Mouse (Mus musculus): ENCODE data around the gene Slc6a1. TPM values are rescaled to one million over a fixed set of nuclear protein-coding genes. Genes with fewer than 3 reads are reported as not detected.

Gene Slc6a1
- polyA plus RNA-seq, 1 experiment from 2014 or later: not detected

- peak; percentile 42; the same call in 1 of the 2 replicates for ATAC-seq
- Histone ChIP-seq H3K9ac (ENCODE audit: low read depth, low read length) (no peak overlapping the region), H3K4me1 (replicated peaks; ENCODE audit: control insufficient read depth, insufficient read depth, low read length) (0 out of 2 replicates have a peak, but pooled peaks cover 2% of the 10 kb centered on the region), H3K4me3 (ENCODE audit: low read depth, low read length) (no peak overlapping the region), H3K4me2 (replicated peaks; ENCODE audit: low read depth) (no peak overlapping the region), H3K27me3 (replicated peaks; ENCODE audit: control insufficient read depth, insufficient read depth, low read length) (no peaks in the 10 kb centered on the region), H3K27ac (ENCODE audit: low read depth, low read length) (no peak overlapping the region), H3K9me3 (ENCODE audit: control insufficient read depth) (no peaks in the 10 kb centered on the region), H3K36me3 (ENCODE audit: control insufficient read depth, insufficient read depth) (no peaks in the 10 kb centered on the region)
- TF ChIP-seq CTCF (IDR thresholded peaks at IDR 0.05; ENCODE audit: low read depth): no peak
- WGBS: 28% methylated on average over 10 of the region's 10 CpGs
Observed at GRCm38 (mm10) chr6:114297260-114298002, 15.0 kb downstream of the Slc6a1 start.

- H3K9ac ChIP-seq (ENCODE audit: low read depth, low read length): no peak overlapping the region
- H3K4me1 ChIP-seq (replicated peaks; ENCODE audit: control insufficient read depth, insufficient read depth, low read length): 0 out of 2 replicates have a peak, but pooled peaks cover 2% of the 10 kb centered on the region
- ATAC-seq: no peak
- H3K27ac ChIP-seq (ENCODE audit: low read depth, low read length): no peak overlapping the region
- no peaks in the 10 kb centered on the region for H3K36me3 ChIP-seq (ENCODE audit: control insufficient read depth, insufficient read depth)
- no peaks in the 10 kb centered on the region for H3K27me3 ChIP-seq (replicated peaks; ENCODE audit: control insufficient read depth, insufficient read depth, low read length)
- WGBS: 92% methylated on average over 5 of the region's 5 CpGs
- H3K4me3 ChIP-seq (ENCODE audit: low read depth, low read length): no peak overlapping the region
- TF ChIP-seq CTCF (IDR thresholded peaks at IDR 0.05; ENCODE audit: low read depth): no peak
- H3K9me3 ChIP-seq (ENCODE audit: control insufficient read depth): no peaks in the 10 kb centered on the region
- no peak overlapping the region for H3K4me2 ChIP-seq (replicated peaks; ENCODE audit: low read depth)
Observed at GRCm38 (mm10) chr6:114299699-114300098, 17.3 kb downstream of the Slc6a1 start.

GRCm38 (mm10) chr6:114300737-114301136 lies 18.3 kb downstream of the Slc6a1 start:
- H3K4me3 ChIP-seq (ENCODE audit: low read depth, low read length): no peak overlapping the region
- no peak for TF ChIP-seq CTCF (IDR thresholded peaks at IDR 0.05; ENCODE audit: low read depth)

GRCm38 (mm10) chr6:114304668-114305067 lies 22.2 kb downstream of the Slc6a1 start:
- H3K4me2 ChIP-seq (replicated peaks; ENCODE audit: low read depth): no peak overlapping the region
- ATAC-seq: no peak
- no peak overlapping the region for H3K4me3 ChIP-seq (ENCODE audit: low read depth, low read length)
- no peaks in the 10 kb centered on the region for H3K9me3 ChIP-seq (ENCODE audit: control insufficient read depth)
- TF ChIP-seq CTCF (IDR thresholded peaks at IDR 0.05; ENCODE audit: low read depth): no peak
- H3K27ac ChIP-seq (ENCODE audit: low read depth, low read length): no peak overlapping the region
- H3K36me3 ChIP-seq (ENCODE audit: control insufficient read depth, insufficient read depth): no peaks in the 10 kb centered on the region
- 82% methylated on average over 6 of the region's 6 CpGs for WGBS
- no peaks in the 10 kb centered on the region for H3K27me3 ChIP-seq (replicated peaks; ENCODE audit: control insufficient read depth, insufficient read depth, low read length)
- no peak overlapping the region for H3K9ac ChIP-seq (ENCODE audit: low read depth, low read length)
- no peaks in the 10 kb centered on the region for H3K4me1 ChIP-seq (replicated peaks; ENCODE audit: control insufficient read depth, insufficient read depth, low read length)

More at GRCm38 (mm10) chr6:114300737-114301136, 18.3 kb downstream of the Slc6a1 start:
- no peak for ATAC-seq
- H3K4me2 ChIP-seq (replicated peaks; ENCODE audit: low read depth): no peak overlapping the region
- no peak overlapping the region for H3K9ac ChIP-seq (ENCODE audit: low read depth, low read length)
- 87% methylated on average over 11 of the region's 11 CpGs for WGBS
- H3K27ac ChIP-seq (ENCODE audit: low read depth, low read length): no peak overlapping the region
- no peaks in the 10 kb centered on the region for H3K9me3 ChIP-seq (ENCODE audit: control insufficient read depth)
- H3K4me1 ChIP-seq (replicated peaks; ENCODE audit: control insufficient read depth, insufficient read depth, low read length): 0 out of 2 replicates have a peak, but pooled peaks cover 2% of the 10 kb centered on the region
- no peaks in the 10 kb centered on the region for H3K27me3 ChIP-seq (replicated peaks; ENCODE audit: control insufficient read depth, insufficient read depth, low read length)
- H3K36me3 ChIP-seq (ENCODE audit: control insufficient read depth, insufficient read depth): no peaks in the 10 kb centered on the region

- H3K27me3 ChIP-seq (replicated peaks; ENCODE audit: control insufficient read depth, insufficient read depth, low read length): no peaks in the 10 kb centered on the region
- no peak overlapping the region for H3K9ac ChIP-seq (ENCODE audit: low read depth, low read length)
- no peak overlapping the region for H3K4me3 ChIP-seq (ENCODE audit: low read depth, low read length)
- H3K4me2 ChIP-seq (replicated peaks; ENCODE audit: low read depth): no peak overlapping the region
- H3K9me3 ChIP-seq (ENCODE audit: control insufficient read depth): no peaks in the 10 kb centered on the region
- H3K36me3 ChIP-seq (ENCODE audit: control insufficient read depth, insufficient read depth): no peaks in the 10 kb centered on the region
- H3K4me1 ChIP-seq (replicated peaks; ENCODE audit: control insufficient read depth, insufficient read depth, low read length): no peaks in the 10 kb centered on the region
- 83% methylated on average over 5 of the region's 5 CpGs for WGBS
- no peak for TF ChIP-seq CTCF (IDR thresholded peaks at IDR 0.05; ENCODE audit: low read depth)
- no peak overlapping the region for H3K27ac ChIP-seq (ENCODE audit: low read depth, low read length)
- ATAC-seq: no peak
Observed at GRCm38 (mm10) chr6:114320511-114320910, 38.1 kb downstream of the Slc6a1 start.

- H3K27me3 ChIP-seq (replicated peaks; ENCODE audit: control insufficient read depth, insufficient read depth, low read length): no peaks in the 10 kb centered on the region
- no peak overlapping the region for H3K4me3 ChIP-seq (ENCODE audit: low read depth, low read length)
- H3K36me3 ChIP-seq (ENCODE audit: control insufficient read depth, insufficient read depth): no peaks in the 10 kb centered on the region
- no peak overlapping the region for H3K9ac ChIP-seq (ENCODE audit: low read depth, low read length)
- no peaks in the 10 kb centered on the region for H3K4me1 ChIP-seq (replicated peaks; ENCODE audit: control insufficient read depth, insufficient read depth, low read length)
- TF ChIP-seq CTCF (IDR thresholded peaks at IDR 0.05; ENCODE audit: low read depth): peak; percentile 45
- 94% methylated on average over 3 of the region's 3 CpGs for WGBS
- H3K9me3 ChIP-seq (ENCODE audit: control insufficient read depth): no peaks in the 10 kb centered on the region
- H3K4me2 ChIP-seq (replicated peaks; ENCODE audit: low read depth): no peak overlapping the region
- H3K27ac ChIP-seq (ENCODE audit: low read depth, low read length): no peak overlapping the region
- ATAC-seq: no peak
Observed at GRCm38 (mm10) chr6:114321146-114321545, 38.7 kb downstream of the Slc6a1 start.
